Mouse (Mus musculus) frontal cortex, adult 2 months (tissue): ENCODE measurements around the gene Foxl2. TPM values are rescaled to one million over a fixed set of nuclear protein-coding genes. Genes with fewer than 3 reads are reported as not detected.

Experiments used
- DNase-seq, 2 experiments: peaks; one replicate each; pipeline ENCODE4 v3.0.0; 2022; ENCODE audit warnings: low spot score in 1 of 2; ENCODE audit errors: extremely low spot score in 1 of 2
- polyA plus RNA-seq: library from polyadenylated mRNA; depleted of rRNA; stranded (reverse); fragments of >200 nt; gene quantifications from 2 replicates; pipeline ENCODE4 v1.2.3, GENCODE M21; 2012

The Foxl2 gene
- polyA plus RNA-seq, 1 experiment: 0.34 TPM

DNA sequence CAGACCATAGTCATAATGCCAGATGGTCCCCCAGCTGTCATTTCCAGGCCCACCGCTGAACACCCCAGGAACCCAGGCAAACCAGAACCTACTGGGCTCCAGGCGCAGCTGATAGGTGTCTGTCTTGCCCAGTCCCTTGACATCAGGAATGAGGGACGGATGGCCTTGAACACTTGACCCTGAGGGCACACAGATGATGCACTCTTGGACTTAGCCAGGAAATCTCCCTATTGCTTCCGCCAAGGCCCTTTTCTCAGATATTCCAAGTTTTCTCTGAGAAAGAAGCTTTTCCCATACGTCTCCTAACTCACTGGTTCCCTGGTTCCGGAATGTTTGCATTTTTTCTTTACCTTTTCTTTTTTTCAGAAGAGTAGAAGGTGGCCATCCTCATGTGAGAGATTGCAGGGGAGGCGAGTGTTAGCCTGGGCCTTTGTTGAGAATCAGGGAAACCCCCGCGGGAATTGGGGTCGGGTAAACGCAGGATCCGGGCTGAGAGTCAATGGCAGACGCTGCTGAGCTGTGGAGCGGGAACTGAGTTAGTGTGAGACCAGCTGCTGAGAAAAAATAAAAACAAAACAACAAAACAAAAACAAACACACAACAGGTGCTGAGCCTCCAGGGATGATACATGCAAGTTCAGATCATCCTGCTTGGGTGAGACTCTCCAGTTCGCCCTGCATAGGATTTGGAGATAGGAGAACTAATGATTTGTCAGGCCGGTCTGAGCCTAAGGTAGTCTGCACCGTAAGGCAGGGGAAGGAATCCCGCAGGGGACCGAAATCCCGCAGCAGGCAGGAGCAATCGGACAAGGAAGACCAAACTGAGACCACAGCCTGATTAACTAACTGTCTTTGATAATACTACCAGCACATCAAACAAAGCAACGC, 6.7 kb downstream of the Foxl2 start:
- no peak for DNase-seq

DNA sequence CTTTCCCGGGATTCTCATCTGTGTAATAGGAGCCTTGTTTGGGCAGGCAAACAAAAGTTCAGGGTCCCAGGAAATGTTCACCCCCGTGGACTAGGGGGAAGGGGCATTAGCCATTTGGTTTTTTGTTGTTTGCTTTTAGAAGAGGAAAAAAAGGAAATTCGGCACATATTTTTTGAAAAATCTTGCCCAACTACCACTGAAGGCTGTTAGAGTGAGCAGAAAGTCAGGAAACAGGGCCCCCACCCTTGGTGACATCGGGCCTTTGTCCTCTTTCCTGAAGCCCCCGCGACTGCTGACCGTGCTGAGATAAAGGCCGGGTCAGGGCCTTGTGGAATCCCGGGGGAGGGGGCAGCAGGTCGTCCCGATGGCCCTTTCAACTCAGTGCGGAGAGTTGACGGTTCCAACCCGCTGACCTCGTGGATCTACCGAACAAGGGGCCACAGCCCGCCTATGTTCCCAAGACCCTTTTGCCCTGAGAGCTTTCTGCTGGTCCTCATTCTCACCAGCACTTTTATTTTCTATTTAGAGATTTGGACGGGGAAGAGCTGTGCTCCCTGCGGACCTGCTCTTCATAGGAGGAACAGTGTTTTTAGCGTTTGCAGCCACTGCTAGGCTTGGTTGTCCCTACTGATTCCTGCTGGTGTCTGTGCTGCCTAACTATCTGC, 7.5 kb downstream of the Foxl2 start:
- no peak for DNase-seq

DNA sequence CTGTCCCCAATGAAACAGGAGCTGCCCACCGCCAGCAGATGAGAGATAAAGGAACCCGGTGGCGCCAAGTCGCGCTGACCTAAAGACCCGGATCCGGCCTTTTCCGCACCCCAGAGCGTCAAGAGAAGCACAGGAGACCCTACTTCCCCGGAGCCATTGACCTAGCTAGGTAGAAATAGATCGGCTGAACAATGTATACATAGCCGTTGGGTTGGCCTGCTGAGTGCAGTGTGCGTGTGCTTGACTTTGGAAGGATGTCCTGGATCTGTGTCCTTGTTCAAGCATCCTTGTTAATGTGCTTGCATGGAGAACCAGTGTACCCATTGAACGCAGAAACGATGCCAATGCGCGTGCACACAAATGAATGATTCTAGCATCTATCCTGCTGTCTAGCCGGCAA, 8.6 kb downstream of the Foxl2 start:
- no peak for DNase-seq

DNA sequence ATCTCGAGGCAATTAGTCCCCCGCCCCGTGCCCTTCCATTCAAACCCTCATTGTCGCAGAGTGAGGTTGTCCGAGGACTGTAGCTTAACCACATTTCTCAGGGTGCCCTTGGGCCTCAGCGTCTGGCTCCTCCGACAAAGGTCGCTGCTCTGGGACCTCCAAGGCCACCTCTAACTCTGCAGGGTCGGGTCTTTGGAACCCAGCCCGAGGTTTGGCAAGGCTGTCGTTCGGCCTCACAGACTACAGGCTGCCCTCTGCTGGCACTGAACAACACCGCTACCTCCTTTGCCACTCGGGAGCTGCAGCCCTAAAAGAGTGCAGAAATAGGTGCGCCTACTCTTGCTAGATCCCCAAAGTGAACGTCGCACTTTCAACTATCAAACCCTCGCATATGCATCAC, 10.0 kb downstream of the Foxl2 start:
- DNase-seq: peak in 1 of 2 experiments; percentile 26

DNA sequence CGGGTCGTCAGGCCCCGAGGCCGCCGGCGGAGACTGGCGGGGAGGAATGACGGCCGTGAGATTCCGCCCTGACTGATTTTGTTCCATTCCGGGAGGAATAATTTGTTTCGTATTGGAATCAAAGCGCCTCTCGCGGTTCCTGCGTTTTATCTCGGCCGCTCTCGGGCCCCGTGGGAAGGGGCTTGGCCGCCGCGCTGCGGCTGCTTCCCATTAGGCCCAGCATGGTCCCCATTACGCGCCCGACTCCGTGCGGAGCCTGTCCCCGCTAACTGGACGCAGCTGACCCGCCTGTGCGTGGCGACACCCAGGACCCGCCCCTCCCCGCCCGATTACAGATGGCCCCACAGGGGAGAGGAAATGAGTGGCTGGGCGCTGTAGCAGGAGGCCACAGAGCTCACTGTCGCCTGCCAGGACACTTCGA, 18.0 kb downstream of the Foxl2 start:
- DNase-seq: no peak

DNA sequence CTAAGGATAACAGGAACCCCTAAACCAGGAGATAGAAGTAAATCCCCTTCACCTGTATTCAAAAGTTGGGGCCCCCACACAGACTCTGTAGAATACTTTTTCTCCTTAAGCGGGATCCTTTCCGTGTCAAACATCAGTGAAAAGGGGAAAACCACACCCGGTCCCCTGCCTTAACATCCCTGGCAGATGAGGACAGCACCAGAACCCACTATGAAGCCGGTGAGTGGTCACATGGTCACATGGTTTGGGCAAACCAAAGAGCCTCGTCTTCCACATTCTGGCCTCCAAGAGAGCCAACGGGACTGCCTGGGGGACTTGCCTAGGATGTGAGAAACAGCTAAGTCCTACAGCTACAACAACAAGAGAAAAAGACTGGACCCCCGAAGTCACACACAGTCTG, 18.5 kb downstream of the Foxl2 start:
- no peak for DNase-seq

DNA sequence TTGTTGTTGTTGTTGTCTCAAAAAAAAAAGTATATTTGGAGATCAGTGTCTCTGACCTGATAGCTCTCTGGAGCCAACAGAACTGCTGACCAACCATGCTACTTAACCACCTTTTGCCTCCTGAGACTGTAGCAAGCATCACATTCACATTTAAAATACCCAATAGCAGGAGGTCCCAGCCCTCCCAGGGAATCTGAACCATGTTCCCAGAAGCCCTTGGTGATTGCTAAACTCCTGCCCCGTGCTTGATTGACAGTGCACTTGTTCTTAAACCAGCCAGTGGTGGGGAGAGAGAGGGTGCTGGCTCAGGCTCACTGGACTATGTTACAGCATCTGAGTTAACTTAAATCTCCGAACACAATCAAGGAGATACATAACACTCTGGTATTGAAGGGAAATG, 19.8 kb downstream of the Foxl2 start:
- no peak for DNase-seq

DNA sequence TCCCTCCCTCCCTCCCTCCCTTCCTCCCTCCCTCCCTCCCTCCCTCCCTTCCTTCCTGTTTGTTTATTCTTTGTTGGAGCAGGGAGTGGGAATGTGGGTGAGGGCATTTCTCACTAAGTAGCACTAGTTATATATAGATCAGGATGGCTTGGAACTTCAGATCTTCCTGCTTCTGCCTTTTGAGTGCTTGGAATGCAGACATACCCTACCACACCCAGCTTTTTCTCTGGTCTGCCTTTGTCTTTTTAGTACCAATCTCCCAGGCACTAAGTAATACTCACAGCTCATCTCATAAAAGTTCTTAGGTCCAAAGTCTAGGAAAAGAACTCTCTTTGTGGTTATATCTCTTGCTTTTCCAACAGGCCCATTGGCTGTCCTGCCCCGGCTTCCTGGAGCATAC, 21.0 kb downstream of the Foxl2 start:
- DNase-seq: no peak

DNA sequence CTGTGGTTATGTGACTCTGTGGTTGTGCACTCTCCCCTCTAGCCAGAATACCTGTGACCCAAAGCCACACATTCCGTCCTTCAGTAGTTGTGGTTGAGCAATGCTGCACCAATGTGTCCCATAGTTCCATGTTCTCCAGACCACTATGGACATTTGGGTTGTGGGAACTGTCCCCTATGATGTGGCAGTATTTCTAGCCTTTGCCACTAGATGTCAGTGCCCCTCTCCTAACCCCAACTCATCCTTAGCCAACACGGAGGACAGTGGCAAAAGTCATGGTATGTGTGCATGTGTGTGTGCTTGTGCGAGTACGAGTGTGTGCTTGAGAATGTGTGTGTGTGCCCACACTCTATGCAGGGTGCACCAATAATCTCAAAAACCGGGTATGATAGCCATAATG, 21.4 kb downstream of the Foxl2 start:
- DNase-seq: no peak

DNA sequence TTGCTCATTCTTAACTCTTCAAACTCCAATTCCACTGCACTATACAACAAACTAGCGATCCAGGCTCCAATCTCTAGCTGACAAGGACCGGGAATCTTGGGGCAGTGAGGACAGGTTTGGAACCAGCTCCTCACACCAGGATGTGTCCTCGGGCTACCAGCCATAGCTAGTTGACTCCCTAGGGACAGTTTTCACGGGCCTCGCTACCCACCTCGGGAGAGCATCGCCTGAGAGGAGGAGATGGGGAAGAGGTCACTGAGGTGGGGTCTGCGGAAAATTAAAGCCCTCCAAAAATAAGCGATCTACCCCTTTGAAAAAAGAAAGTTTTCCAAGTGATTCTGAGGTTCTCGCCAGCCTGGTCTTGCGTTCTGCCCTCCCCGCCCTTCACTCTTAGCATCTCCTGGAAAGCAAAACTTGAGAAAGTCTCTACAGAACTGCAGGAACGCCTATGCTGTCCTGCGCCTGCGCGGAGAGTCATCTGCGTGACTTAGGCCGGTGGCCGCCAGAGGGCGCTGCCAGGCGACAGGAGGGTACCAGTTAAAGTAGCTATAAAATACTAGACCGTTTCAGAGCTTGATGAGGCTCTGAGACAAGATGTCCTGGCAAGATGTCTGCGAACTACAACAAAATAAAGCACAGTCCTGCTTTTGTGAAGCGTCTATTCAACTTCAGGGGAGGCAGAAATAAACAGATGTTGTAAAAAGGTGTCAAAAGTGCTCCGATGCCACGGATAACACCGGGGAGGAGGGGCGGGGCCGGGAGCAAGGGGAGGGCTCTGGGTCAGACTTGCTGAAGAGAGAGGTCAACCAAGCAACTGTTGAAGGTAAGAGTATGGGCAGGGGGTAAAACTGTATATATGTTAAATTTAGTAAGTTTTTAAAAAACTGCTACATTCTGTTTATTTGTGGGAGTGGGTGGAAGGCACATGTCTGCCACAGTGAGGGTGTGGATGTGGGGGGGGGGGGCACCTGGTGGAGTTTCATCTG, 24.6 kb downstream of the Foxl2 start:
- peak; percentile 43 to 91 for DNase-seq

DNA sequence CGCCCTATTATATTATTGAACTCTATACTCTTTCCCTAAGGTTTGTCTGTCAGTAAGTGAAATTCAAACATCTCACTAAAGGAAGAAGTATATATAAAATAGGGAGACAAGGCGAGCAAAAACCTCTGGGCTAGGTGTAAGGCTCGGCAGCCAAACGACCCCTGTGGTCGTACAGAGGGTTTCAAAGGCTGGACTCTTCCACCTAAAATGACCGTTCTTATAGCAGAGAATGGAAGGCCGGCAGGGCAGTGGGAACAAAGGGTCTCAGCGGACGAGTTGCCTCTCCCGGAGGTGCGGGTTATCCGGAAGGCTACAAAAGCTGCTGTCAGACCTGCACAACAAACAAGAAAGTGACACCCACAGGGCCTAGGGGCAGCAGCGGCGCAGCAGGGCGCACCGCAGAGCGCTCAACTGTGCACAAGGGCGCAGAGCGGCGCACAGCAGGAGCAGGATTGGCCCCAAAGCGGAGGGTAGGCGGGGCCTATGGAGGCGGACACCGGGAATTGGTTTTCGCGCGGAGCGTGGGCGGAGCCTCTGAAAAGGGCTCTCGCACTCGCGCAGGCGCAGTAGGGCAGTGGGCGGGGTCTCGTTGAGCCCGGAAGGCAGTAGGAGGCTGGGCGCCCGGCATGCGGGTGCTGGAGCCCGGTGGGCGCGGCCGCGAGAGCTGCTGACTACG, 30.9 kb downstream of the Foxl2 start, which contains the start of gene Faim:
Gene Faim, plus strand, starts transcription at position 574 of the 676 bp plus-strand sequence.
- DNase-seq: peak; percentile 99 to 100

DNA sequence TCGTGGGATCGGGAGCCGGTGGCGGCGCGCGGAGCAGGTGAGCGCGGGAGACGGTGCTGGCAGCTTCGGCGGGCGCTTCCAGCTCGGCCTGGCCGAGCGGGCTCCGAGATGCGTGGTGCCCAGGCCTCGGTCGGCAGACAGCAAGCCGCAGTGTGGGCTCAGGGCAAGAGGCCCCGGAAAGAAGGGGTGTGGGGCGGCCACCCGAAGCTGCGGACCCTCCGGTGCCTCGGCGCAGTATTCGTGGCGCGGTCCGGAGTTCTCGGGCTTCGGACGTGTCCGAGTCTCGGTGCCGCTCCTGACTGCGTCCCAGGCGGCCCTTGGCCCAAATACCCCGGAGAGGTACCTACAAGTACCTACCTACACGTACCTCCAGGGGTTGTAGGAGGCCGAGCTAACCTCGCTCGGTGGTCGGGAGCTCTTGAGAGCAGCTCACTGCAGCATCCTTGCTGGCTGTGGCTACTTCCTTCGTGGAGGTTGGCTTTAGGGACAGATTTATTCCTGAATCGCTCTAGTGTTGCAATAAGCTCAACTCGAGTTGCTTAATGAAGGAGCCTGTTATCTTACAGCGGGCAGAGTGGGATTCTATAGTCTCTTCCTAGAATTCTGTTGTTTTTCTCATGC, 31.5 kb downstream of the Foxl2 start:
- peak in 1 of 2 experiments; percentile 26 for DNase-seq

DNA sequence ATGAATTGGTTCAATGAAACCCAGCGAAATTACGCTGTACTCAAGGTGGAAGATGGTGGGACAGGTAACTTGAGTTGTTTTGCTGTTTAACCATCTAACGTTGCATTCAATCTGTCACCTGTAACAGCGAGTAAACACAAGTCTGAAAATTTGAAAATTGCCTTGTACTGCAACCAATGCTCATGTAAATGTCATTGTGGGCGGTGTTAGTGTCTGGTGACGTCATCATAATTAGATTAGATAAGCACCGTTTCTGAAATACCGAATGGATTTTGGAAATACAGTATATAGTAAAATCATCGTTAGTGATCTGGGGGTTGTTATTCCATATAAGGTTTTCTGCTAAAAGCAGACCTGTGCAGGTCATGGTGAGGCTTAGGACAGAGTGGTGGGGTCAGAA, 32.0 kb downstream of the Foxl2 start:
- DNase-seq: no peak

DNA sequence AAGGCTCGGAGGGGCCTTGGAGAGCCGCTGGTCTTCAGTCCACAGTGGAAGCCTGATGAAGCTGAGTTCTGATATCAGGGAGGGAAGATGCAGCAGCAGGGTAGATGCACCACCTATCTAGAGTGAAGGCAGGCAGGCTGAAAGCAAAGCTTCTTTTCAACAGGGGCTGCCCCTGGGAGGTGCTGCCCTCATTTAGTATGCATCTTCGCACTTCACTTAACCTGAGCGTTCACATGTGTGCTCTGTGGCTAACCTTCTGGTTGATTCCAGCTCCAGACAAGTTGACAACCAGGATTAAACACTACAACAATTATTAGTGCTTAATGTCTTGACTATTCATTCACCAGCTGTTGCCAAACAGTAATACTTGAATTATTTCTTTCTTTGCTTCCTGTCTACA, 39.0 kb downstream of the Foxl2 start:
- DNase-seq: no peak

DNA sequence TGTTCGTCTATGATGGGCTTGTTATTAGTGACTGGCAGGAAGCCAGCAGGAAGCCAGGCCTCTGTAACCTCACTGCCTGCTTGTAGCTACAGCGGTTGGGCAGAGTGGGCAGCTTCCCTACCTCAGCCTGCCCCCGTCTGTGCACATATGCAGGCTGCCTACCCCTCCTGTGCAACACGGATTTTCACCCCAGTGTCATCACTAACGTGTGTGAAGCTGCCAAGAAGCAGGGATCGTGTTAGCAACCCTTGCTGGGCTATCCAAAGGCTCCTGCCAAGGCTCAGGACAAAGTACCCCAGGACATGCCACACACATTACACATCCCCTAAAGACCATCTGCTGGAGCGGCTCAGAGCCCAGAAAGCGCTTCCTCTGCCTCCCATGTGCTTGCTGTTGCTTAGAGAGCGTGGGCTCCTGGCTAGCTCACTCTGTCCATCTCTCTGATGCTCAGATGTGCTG, 44.8 kb downstream of the Foxl2 start:
- DNase-seq: peak; percentile 8 to 38

DNA sequence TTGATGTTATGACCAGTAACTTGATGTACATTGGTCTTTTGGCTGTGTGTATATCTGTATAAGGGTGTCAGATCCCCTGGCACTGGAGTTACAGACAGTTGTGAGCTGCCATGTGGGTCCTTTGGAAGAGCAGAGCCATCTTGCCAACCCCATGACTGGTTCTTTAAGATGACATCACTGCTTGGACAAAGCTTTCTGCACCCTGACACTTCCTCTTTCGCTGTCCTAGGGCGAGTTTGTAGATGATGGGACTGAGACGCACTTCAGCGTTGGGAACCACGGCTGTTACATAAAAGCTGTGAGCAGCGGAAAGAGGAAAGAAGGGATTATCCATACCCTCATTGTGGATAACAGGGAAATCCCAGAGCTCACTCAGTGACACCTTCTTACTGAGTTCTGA, 46.2 kb downstream of the Foxl2 start:
- no peak for DNase-seq
